Mouse (Mus musculus) MN1 (cell line): ENCODE results near the gene Gm45140.
A peak's percentile ranks its signal among the peaks of the same experiment; 100 is the strongest.

Source experiments
- DNase-seq: peaks from one replicate; pipeline ENCODE4 v3.0.0-alpha.2; 2016; ENCODE audit warnings: low spot score

The Gm45140 gene

DNA sequence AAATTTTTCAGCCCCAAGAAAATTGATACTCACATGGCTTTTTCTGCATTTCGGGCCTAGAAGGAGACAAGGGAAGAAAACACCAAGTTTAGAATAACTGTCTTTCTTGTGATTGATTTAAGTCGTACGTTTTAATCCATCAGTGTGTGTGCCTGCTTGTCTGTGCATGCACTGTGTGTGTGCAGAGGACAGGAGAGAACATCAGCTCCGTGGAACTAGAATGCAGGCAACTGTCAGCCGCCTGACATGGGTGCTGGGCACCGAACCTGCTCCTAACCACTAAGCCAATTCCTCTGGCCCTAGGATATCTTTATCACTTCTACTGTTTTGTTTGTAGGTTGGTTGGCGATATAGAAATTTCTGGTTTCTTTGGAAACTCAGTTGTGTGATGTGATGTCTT is at the start of gene Gm45140:
Gene Gm45140, minus strand, starts transcription at position 101 of the 400 bp plus-strand sequence.
- no peak for DNase-seq

GRCm38 (mm10) chr6:87882816-87883215 is 47.2 kb upstream of the Gm45140 start:
- peak; percentile 89 for DNase-seq

DNA sequence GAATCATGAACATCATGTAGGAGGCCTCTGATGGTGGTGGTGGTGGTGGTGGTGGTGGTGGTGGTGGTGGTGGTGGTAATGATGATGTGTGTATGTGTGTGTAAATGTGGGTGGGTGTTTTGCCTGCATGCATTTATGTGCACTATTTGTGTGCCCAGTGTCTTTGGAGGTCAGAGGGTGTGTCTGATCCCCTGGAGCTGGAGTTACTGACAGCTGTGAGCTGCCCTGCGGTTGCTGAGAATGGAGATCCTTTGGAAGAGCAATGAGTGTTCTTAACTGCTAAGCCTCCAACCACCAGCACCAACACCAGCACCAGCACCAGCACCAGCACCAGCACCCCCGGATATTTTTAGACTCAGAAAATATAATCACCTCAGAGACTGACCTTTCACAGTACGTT is 46.6 kb upstream of the Gm45140 start:
- no peak for DNase-seq

DNA sequence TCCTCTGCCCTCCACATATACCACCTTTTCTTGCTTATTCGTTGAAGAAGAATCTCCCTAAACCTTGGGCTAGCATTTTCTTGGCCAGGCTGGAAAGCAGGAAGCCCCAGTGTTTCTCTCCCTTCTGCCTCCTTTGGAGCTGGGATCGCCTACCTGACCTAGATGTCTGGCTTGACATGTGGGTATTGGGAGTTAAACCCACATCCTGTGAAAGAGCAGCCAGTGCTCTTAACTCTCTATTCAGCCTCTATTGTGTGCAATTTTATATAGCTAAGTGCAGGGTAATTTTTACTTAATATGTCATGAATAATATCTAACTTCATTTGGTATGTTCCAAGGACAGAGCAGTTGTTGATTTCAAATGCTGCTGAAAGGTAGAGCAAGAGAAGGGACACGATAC is 44.0 kb upstream of the Gm45140 start:
- no peak for DNase-seq

- DNase-seq, result no peak
Measured at GRCm38 (mm10) chr6:87879010-87879409, 43.4 kb upstream of the Gm45140 start.

DNA sequence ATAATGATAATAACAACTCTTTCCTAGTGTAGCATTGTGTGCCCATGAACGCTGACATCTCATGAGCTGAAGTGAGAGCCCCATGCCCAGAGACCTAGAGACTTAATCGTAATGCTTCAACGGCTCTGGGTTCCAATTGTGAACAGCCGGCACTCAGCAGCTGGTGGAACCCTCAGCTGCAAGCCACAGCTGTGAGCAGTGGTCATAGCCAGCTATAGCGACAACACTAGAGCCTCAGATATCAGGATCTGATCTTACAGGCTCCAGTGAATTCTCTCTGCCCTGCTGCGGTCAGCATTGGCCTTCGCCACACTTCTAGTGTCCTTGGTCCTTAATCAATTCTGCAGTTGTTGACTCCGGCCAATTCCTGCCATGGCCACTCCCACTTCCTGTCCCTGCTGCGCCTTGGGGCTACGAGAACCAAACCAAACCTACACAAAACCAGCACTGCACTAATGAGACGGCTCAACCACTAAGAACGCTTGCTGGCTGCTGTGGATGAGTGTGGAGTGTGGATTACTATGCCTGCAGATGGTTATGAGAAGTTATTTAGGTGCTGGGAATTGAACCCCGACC is 40.6 kb upstream of the Gm45140 start:
- DNase-seq, result no peak

DNA sequence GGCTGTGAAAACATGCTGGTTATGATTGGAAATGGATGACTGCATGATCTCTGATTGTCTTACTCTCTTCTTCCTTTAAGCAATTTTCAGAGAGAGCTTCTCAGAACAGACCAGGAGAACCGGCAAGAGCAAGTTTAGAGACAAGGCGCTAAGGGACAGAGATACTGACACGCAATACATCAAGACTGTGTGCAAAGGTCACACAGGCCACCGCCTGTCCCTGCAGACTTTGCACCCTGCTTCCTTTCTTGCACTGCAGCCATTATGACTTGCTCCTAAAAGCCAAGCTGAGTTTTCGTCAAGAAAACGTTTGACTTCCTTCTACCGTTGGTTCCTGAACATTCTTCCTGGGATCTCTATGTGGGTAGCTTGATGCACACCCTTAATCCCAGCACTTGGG is 40.0 kb upstream of the Gm45140 start:
- no peak for DNase-seq

- peak; percentile 42 for DNase-seq
Measured at GRCm38 (mm10) chr6:87875083-87875482, 39.5 kb upstream of the Gm45140 start.

- no peak for DNase-seq
Measured at GRCm38 (mm10) chr6:87873963-87874362, 38.4 kb upstream of the Gm45140 start.

GRCm38 (mm10) chr6:87873104-87873503 is 37.5 kb upstream of the Gm45140 start:
- no peak for DNase-seq

DNA sequence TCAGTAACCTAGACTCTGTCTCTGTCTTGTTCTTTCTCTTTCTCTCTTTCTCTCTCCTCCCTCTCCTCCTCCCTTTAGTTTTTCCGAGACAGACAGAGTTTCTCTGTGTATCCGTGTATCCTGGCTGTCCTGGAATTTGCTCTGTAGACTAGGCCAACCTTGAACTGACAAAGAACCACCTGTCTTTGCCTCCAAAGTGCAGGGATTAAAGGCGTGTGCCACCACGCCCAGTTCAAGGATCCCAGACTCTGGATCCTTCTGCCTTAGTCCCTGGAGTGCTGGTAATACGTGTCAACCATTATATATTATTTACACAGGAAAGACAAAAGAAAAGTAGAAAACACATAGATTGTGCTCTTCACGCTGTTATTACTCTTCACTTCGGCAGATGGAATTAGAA is 35.6 kb upstream of the Gm45140 start:
- DNase-seq, result no peak

DNA sequence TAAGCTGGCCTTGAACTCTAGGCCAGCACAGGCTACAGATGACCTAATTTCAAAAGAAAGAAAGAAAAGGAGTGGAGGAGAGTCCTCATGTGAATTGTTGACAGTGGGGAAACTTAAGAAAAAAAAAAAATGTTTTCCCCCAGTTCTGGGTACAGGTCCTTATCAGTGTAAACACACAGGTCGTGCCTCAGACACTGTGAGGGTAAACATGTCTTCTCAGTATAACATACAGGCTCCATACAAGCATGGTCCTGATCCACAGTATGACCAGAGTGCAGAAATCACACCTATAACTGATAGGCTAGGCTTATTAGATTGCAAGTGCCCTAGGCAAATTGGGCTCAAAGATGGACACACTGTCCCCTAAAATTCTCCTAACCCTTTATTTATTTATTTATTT is 34.8 kb upstream of the Gm45140 start:
- no peak for DNase-seq

GRCm38 (mm10) chr6:87868871-87869506 is 33.4 kb upstream of the Gm45140 start:
- peak; percentile 94 for DNase-seq

DNA sequence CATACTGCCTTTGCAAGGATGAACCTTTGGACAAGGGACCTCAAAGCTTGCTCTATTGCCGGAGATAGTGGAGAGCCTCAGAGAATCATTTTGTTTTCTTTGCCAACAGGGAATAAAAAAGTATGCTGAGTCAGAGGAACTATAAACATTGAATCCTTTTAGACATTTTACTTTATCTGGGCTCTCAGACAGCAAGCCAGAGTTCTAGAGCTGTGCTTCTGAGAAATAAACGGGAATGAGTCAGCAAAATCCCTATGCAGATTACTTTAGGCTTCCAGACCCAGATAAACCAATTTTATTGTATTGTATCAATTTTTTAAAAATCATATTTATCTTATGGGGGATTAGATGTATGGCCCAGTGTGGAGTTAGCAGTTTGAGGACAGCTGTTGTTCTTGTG is 31.7 kb upstream of the Gm45140 start:
- no peak for DNase-seq

DNA sequence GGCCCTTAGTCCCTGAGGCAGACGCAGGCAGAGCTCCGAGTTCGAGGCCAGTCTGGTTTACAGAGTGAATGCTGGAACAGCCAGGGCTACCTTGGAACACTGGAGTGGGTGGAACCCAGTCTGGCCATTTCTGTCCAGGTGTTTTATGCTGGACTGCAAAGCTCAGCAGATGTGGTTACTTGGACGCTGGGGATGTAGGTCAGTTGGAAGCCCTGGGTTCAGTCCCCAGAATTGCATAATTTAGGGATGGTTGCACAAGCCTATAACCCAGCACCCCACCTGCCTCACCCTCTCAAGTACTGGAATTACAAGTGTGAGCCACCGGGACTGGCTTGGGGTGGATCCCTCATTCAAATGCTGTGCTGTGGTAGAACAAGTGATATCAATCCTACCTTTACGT is 30.6 kb upstream of the Gm45140 start:
- DNase-seq, result no peak

DNA sequence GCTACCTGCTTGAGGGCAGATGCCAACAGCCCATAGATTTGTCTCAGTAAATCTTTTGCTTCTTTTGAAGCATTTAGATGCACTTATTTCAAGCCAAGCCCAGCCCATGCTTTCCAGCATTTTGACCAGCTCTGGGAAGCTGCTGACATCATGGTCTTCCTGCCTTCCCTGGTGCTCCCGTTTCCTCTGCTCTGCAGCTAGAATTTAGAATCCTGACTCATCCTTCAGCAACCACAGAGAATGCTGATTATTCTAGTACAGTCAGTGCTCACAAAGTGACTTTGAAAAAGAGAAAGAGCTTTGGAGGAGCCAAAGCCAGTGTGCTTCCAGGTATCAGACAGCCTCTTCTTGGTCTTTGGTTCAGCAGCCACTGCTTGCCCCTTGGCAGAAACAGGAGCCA is 21.5 kb upstream of the Gm45140 start:
- no peak for DNase-seq

DNA sequence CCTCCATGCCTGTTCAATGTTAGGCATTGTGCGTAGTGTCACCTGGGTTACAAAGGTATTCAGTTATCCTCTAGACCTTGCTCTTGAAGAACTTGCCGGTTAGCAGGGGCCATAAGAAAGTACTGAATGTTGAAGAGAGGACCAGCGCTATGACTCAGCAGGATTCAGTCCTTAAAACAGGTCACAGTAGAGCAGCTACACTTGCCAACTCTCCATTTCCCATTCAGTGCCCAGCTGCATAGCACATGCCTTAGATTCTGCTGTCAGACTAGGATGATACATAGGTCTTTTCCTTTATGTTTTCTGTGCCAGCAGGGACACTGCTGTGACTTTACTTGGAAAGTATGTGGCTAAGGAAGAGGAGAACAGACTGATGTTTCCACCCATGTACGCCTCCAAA is 17.9 kb upstream of the Gm45140 start:
- no peak for DNase-seq

DNA sequence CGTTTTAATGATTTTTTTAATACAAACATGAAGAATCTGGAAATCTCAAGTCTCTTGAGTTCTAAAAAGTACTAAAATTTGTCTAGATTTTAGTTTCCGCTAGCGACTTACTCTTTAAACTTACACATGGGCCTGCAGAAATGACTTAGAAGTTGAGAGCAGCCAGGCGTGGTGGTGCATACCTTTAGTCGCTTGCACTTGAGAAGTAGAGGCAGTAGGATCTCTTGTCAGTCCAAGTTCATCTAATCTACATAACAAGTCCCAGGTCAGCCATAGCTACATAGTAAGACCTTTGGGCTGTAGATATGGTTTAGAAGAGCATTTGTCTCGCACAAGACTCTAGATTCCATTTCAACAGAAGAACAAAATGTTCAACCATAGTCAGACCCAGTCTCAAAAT is 16.3 kb upstream of the Gm45140 start:
- no peak for DNase-seq

DNA sequence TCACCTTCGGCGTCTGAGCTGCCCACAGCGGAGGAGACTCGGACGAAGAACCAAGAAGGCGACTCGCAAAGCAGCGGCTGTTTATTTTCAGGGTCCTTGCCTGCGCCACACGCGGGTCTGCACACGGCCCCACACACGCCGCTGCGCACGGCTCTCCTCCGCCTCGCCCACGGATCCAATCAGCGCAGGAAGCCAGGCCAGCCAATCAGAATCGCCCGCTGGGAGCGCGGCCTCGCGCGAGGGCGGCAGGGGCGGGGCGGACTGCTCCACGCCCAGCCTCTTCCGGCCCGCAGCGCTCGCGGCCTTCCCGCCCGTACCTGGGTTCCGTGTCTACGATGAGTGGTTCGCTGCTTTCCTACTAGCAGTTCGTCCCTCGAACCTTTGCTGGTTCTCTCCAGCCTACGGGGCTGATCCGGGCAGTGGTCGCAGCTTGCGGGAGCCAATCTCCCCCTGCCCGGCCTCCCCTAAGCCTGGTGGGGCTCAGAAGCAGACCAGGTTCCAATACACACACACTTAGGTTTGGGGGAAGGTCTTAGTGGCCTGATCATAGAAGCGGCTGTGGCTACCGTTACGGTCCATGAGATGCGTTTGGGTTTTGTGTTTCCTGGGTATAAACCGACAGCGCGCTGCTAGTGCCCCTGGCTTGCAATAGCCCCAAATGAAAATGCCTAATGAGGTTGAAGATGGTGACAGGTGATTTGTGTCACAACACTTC is 15.5 kb upstream of the Gm45140 start, which contains the start of gene Cnbp:
Gene Cnbp, minus strand, starts transcription at position 207 of the 715 bp plus-strand sequence.
- DNase-seq, result peak; percentile 98

- DNase-seq, result peak; percentile 69
Measured at GRCm38 (mm10) chr6:87850155-87850899, 14.7 kb upstream of the Gm45140 start.

DNA sequence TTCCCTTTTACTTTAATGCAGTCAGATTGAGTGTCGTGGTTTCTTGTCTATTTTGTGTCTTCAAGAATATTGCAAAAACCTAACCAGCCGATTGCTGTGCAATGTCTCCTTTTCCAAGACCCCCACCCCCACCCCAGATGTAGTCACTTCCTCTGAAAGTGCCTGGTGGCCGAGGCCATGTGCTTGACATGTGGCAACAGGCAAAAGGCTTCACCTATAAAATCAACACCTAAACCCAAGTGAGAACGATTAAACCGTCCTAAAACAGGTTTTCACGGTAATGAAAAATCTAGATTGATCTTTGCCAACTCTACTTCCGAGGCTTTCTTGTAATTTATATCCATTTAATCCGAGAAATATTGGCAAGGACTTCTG is 14.2 kb upstream of the Gm45140 start:
- peak; percentile 68 for DNase-seq

GRCm38 (mm10) chr6:87846813-87847212 is 11.2 kb upstream of the Gm45140 start:
- no peak for DNase-seq
